Mouse (Mus musculus) hindbrain, embryonic 14.5 days (tissue): Measurements from ENCODE around the gene Taf6l. TPM values are rescaled to one million over a fixed set of nuclear protein-coding genes. Genes with fewer than 3 reads are reported as not detected.

Source experiments
- ATAC-seq: fragments of 200-750 bp; cut with Nextera tagmentation; 2 replicates; pipeline ENCODE4 v1.8.0; 2017; ENCODE audit warnings: moderate number of reproducible peaks, mild to moderate bottlenecking, moderate TSS enrichment, moderate library complexity; ENCODE audit not compliant: low FRiP score
- DNase-seq: peaks from one replicate; pipeline ENCODE4 v3.0.0-alpha.2; 2015; ENCODE audit warnings: low spot score
- H3K27ac ChIP-seq: fragments of 300-500 bp; sonication (generic); 2 replicates; pipeline ENCODE4 v1.5.1; 2014; ENCODE audit warnings: mild to moderate bottlenecking, moderate library complexity
- H3K27me3 ChIP-seq: fragments of 300-500 bp; sonication (generic); 2 replicates; pipeline ENCODE4 v1.6.1; 2014; ENCODE audit warnings: mild to moderate bottlenecking, low read length, mixed read lengths; ENCODE audit not compliant: control insufficient read depth, insufficient read depth
- H3K36me3 ChIP-seq: fragments of 300-500 bp; sonication (generic); replicated peaks from 2 replicates; pipeline ENCODE4 v1.6.1; 2014; ENCODE audit not compliant: control insufficient read depth, insufficient read depth
- H3K4me1 ChIP-seq: fragments of 300-500 bp; sonication (generic); replicated peaks from 2 replicates; pipeline ENCODE4 v1.6.1; 2014; ENCODE audit warnings: antibody characterized with exemption, low read length, mixed read lengths; ENCODE audit not compliant: control insufficient read depth, insufficient read depth
- H3K4me2 ChIP-seq: fragments of 300-500 bp; sonication (generic); replicated peaks from 2 replicates; pipeline ENCODE4 v1.6.1; 2014; ENCODE audit warnings: mild to moderate bottlenecking, moderate library complexity
- H3K4me3 ChIP-seq: fragments of 300-500 bp; sonication (generic); replicated peaks from 2 replicates; pipeline ENCODE4 v1.5.1; 2014; ENCODE audit warnings: mild to moderate bottlenecking, low read length
- H3K9ac ChIP-seq: fragments of 300-500 bp; sonication (generic); 2 replicates; pipeline ENCODE4 v1.6.1; 2014
- H3K9me3 ChIP-seq: fragments of 300-500 bp; sonication (generic); 2 replicates; pipeline ENCODE4 v1.6.1; 2016; ENCODE audit warnings: low read length; ENCODE audit not compliant: control insufficient read depth
- WGBS: fragments of 180-500 bp; shearing (Covaris S2); extraction: QIAGEN DNeasy Blood & Tissue Kit; methylation state at CpG from one replicate; pipeline ENCODE4 v1.1.7; 2014; 5-methylcytosine and 5-hydroxymethylcytosine counted together
- polyA plus RNA-seq: library from polyadenylated mRNA; unstranded; fragments of >200 nt; fragmentation: Nextera tagmentation; extraction: Ambion mirVana; gene quantifications from 2 replicates; pipeline ENCODE4 v1.2.1, GENCODE M21; 2014

Taf6l gene
- polyA plus RNA-seq, 1 experiment from 2014 or later, result 18.7 TPM

DNA sequence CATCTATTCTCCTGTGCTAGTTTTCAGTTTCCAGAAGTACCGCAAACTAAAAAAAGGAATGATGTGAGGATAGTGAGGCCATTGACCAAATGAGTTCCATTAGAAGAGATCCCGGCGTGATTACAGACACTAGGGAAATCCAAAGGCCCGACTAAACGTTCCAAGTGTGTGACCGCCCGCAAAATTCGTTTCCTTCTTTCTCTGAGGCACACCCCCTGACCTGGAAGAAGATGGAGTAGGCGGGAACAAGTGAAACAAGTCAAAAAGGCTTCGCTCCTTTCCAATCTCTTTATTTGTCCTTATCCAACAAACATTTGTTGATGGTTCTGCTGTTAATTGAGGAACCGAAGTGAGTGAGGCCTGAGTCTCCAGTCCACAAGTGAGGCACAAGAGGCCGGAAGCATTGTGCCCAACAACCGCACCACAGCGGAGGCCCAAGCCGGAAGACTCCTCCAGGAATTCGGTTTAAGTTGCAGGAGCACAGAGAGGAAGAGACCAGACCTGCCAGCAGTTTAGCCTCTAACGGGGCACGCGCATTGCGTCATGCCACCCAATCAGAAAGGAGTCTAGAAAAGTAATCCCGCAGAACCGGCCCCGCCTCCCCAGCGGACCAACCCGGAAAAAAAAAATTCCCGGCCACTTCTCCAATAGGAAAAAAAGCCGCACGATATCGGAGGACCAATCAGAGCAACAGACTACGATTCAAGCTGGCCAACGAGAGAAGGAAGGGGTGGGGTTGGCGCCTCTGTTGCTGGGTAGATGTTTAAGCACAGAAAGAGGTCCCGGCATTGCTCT, 32.8 kb upstream of the Taf6l start, which contains the start of gene Ttc9c:
Gene Ttc9c (minus strand): TSS at position 533 of the 795 bp plus-strand sequence.
- Histone ChIP-seq H3K9ac (peak within 1 kb of the TSS; percentile 90), H3K4me2 (peak within 1 kb of the TSS; percentile 76), H3K36me3 (peaks cover 30% of the 10 kb centered on the region), H3K27me3 (no peaks in the 10 kb centered on the region), H3K27ac (peak within 1 kb of the TSS; percentile 96), H3K4me3 (peak within 1 kb of the TSS; percentile 90), H3K4me1 (peaks cover 47% of the 10 kb centered on the region), H3K9me3 (no peaks in the 10 kb centered on the region)
- WGBS, result under 1% methylated on average over 33 of the region's 33 CpGs
- peak; percentile 99 for DNase-seq
- peak; percentile 93 for ATAC-seq

DNA sequence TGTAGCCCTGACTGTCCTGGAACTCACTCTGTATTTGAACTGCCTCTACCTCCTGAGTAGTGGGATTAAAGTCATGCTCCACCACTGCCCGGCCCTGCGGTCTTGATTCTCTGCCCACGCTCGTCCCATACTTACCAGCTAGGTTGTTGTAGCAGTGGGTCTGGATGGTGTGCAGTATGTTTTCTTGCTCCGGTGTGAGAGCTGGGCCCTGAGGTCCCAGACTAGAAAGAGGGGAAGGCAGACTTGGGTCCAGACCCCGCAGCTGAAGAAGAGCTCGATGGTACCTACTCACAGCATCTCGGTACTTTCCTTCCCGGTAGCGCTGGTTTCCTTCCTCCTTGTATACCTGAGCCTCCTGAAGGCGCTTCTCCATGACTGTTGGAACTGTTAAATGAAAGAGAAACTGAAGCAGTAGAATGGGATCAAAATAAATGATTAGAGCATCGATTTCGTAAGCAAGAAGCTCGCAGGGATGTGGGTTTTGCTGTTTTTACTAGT, 32.1 kb upstream of the Taf6l start:
- peaks cover 45% of the 10 kb centered on the region for H3K4me1 ChIP-seq
- ATAC-seq (no peak), DNase-seq (no peak)
- H3K4me3 ChIP-seq, result peak overlapping the region; percentile 90
- peaks cover 29% of the 10 kb centered on the region for H3K36me3 ChIP-seq
- H3K9ac ChIP-seq, result peak overlapping the region; percentile 84
- WGBS, result 32% methylated on average over 14 of the region's 14 CpGs
- H3K27ac ChIP-seq, result peak overlapping the region; percentile 96
- peak overlapping the region; percentile 76 for H3K4me2 ChIP-seq
- H3K27me3 ChIP-seq, result no peaks in the 10 kb centered on the region
- no peaks in the 10 kb centered on the region for H3K9me3 ChIP-seq

DNA sequence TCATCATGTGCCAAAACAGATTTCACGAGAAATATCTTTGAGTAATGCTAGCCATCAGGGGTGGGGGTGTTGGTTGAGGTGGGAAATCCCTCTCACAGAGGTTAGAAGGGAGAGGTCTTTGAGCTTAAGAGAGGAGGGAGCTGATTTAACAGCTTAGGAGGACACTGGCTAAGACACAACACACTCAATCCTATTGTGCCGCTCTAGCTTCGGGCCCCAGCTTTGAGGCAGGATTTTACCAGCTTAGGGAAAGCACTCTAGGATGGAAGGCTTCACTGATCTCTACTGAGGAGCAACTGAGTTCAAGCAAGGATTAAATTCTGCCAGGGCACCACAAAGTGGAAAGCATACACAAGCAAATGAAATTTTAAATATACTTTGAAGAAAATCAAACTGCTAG, 30.8 kb upstream of the Taf6l start:
- H3K4me1 ChIP-seq, result peaks cover 32% of the 10 kb centered on the region
- H3K27ac ChIP-seq, result no peak overlapping the region
- 68% methylated on average over 3 of the region's 3 CpGs for WGBS
- DNase-seq, result no peak
- H3K9me3 ChIP-seq, result no peaks in the 10 kb centered on the region
- H3K9ac ChIP-seq, result peak overlapping the region; percentile 84
- peak overlapping the region; percentile 76 for H3K4me2 ChIP-seq
- peaks cover 35% of the 10 kb centered on the region for H3K36me3 ChIP-seq
- 0 out of 2 replicates have a peak overlapping the region, but pooled peaks have one; percentile 7 for H3K4me3 ChIP-seq
- no peak for ATAC-seq
- H3K27me3 ChIP-seq, result no peaks in the 10 kb centered on the region

DNA sequence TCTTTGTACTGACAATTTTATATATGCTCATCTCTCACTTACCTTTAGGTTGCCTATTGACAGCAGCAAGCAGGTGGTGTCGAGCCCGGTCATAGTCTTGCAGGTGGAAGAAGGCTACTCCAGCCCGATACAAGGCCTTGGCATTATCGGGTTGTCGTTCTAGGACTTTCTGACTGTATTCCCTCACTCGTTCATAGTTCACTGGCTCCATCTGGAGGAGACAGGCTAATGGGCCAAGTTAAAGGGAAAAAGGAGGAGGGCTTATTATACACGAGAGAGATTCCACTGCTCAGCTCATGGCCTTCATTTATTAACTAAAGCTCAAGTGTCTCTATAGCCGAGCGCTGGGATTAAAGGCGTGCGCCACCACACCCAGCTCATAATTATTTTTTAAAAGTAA, 29.6 kb upstream of the Taf6l start:
- DNase-seq (no peak), ATAC-seq (no peak)
- H3K36me3 ChIP-seq, result peaks cover 45% of the 10 kb centered on the region
- no peaks in the 10 kb centered on the region for H3K9me3 ChIP-seq
- H3K4me1 ChIP-seq, result peaks cover 22% of the 10 kb centered on the region
- H3K27ac ChIP-seq, result no peak overlapping the region
- no peaks in the 10 kb centered on the region for H3K27me3 ChIP-seq
- no peak overlapping the region for H3K4me3 ChIP-seq
- H3K9ac ChIP-seq, result no peak overlapping the region
- 75% methylated on average over 11 of the region's 11 CpGs for WGBS
- H3K4me2 ChIP-seq, result peak overlapping the region; percentile 17; the same call in 1 of the 2 replicates

GRCm38 (mm10) chr19:8806810-8807209, 20.6 kb upstream of the Taf6l start:
- Histone ChIP-seq H3K4me2 (no peak overlapping the region), H3K4me3 (no peak overlapping the region), H3K9ac (no peak overlapping the region), H3K36me3 (peaks cover 66% of the 10 kb centered on the region), H3K9me3 (no peaks in the 10 kb centered on the region), H3K27ac (no peak overlapping the region), H3K4me1 (peaks cover 7% of the 10 kb centered on the region; the same call in 1 of the 2 replicates), H3K27me3 (no peaks in the 10 kb centered on the region)
- no peak for DNase-seq
- 94% methylated on average over 5 of the region's 5 CpGs for WGBS
- ATAC-seq, result no peak

GRCm38 (mm10) chr19:8803879-8804660, 17.9 kb upstream of the Taf6l start:
- ATAC-seq, result no peak
- Histone ChIP-seq H3K4me1 (peaks cover 11% of the 10 kb centered on the region; the same call in 1 of the 2 replicates), H3K27ac (no peak overlapping the region), H3K9ac (no peak overlapping the region), H3K9me3 (no peaks in the 10 kb centered on the region), H3K4me2 (no peak overlapping the region), H3K4me3 (no peak overlapping the region), H3K36me3 (peaks cover 45% of the 10 kb centered on the region), H3K27me3 (no peaks in the 10 kb centered on the region)
- no peak for DNase-seq
- 90% methylated on average over 11 of the region's 11 CpGs for WGBS

- H3K27me3 ChIP-seq, result no peaks in the 10 kb centered on the region
- 85% methylated on average over 9 of the region's 9 CpGs for WGBS
- peaks cover 37% of the 10 kb centered on the region for H3K36me3 ChIP-seq
- peak overlapping the region; percentile 44 for H3K4me3 ChIP-seq
- H3K9me3 ChIP-seq, result no peaks in the 10 kb centered on the region
- H3K27ac ChIP-seq, result no peak overlapping the region
- DNase-seq (no peak), ATAC-seq (no peak)
- peak overlapping the region; percentile 84 for H3K4me2 ChIP-seq
- H3K9ac ChIP-seq, result peak overlapping the region; percentile 22
- peaks cover 11% of the 10 kb centered on the region; the same call in 1 of the 2 replicates for H3K4me1 ChIP-seq
These were observed 17.1 kb upstream of the Taf6l start for GRCm38 (mm10) chr19:8803204-8803780.

DNA sequence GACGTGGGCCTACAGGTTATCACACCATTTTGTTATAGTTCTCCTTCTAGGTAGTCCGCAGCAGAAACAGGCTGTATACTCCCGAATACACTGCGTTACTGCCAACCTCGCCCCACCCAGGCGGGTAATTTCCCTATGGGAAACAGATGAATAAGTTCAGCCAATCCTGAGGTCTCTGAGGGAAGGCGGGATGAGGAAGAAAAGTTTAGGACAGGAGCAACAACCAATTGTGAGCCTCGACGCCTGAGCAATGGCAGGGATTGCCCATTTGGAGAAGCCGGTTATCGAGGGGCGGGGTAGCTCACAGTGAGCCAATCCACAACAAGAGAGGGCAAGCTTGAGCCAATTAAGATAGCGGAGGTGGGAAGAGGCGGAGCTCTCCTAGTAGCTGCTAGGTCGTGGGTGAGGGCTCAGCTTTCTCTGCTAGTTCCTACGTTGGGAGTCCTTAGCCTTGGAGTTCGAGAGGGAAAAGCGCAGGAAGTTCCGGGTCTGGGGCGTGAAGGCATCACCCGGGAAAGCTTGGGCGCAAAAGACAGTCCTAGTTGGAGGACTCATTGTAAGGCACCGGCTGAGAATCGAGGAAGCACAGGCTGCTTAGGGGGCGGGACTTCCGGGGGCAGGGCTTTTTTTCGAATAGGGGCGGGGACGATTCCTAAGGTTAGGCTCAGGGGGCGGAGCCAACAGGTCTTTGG, 16.1 kb upstream of the Taf6l start, which contains the start of gene Zbtb3:
Gene Zbtb3 (plus strand): TSS at position 426 of the 692 bp plus-strand sequence.
- H3K4me1 ChIP-seq, result peaks cover 18% of the 10 kb centered on the region
- H3K36me3 ChIP-seq, result peaks cover 27% of the 10 kb centered on the region
- peak within 1 kb of the TSS; percentile 44 for H3K4me3 ChIP-seq
- H3K4me2 ChIP-seq, result peak within 1 kb of the TSS; percentile 84
- under 1% methylated on average over 30 of the region's 30 CpGs for WGBS
- DNase-seq (peak; percentile 95), ATAC-seq (peak; percentile 98)
- peak within 1 kb of the TSS; percentile 84 for H3K27ac ChIP-seq
- H3K9ac ChIP-seq, result peak within 1 kb of the TSS; percentile 57
- H3K9me3 ChIP-seq, result no peaks in the 10 kb centered on the region
- no peaks in the 10 kb centered on the region for H3K27me3 ChIP-seq
